Mouse (Mus musculus): ENCODE results near the gene Rcbtb2.
"Not testable (repeated sequence)": the region's sequence is repeated elsewhere in the genome, so short reads cannot be mapped to it uniquely, and the experiment has no call there.

Gene Rcbtb2

GRCm38 (mm10) chr14:73122923-73123278 is at the start of gene Rcbtb2:
Gene Rcbtb2, plus strand, starts transcription at chr14:73123037.
- DNase-seq, result no peak

DNA sequence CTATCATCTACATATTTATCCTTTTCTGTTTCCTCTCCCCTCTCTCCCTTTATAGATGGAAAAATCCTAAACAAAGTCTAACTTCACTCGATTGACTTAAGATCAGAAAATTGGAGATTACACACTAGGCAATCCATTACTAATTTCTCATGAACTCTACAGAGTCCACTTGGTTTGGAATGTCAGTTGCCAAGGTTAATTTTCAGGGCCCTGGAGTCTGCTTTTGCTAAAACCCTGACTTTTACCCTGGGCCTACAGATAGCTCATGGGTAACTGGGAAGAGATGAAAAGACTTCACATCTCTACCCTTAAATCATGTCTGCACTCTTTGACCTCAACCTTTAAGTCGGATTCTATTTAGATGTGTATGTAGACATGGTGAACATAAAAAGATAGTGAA is 39.3 kb upstream of the Rcbtb2 start:
- no peak for DNase-seq

DNA sequence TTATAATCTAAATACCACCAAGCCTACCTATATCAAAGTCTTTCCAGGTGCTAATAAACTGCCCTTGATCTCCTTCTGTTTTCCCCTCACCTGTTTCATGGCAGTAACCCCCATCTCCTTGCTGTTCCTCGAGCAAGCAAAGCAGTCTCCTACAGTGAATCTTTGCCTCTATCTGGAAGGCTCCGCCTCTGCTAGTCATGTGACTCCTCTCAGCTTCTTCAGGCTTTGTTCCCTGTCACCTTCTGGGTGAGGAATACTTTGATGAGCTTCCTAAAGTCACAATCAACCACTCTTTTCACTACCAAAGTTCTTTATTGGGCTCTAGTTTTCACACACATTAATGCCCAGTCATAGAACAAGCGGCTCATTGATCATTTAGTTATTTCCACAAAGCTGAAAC is 36.4 kb upstream of the Rcbtb2 start:
- no peak for DNase-seq

DNA sequence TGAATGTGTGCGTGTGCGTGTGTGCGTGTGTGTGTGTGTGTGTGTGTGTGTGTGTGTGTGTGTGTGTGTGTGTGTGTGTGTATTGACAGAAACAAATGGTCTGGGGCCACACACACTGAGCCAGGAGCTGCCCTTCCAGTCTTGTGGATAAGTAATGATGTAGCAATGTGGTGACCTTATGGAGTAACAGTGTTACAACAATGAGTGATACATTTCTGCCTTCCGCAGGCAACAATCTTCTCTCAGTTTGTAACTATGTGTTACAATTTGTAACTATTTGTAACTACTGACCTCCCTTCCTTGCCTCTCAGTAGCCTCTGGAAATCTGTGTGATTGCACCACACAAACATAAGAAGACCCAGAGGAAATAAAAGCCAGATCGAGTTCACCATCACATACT is 35.6 kb upstream of the Rcbtb2 start:
- DNase-seq, result no peak

DNA sequence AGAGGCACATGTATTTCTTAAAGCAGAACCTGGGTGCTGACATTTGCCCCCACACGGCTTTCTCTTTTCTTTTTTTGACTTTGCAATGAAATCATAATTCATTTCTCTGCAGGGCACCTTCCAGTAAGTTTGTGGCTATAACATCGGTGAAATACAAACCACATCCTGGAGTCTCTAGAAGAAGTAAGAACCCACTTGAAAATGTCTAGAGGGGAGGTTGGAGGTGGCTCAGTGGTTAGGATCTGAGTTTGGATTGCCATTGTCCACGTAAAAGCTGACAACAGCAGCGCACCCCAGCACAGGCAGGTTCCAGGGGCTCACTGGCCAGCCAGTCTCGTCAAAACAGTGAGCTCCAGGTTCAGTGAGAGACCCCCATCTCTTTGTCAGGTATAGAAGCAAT is 35.1 kb upstream of the Rcbtb2 start:
- DNase-seq, result no peak

GRCm38 (mm10) chr14:73088224-73088623 is 34.6 kb upstream of the Rcbtb2 start:
- DNase-seq, result no peak

DNA sequence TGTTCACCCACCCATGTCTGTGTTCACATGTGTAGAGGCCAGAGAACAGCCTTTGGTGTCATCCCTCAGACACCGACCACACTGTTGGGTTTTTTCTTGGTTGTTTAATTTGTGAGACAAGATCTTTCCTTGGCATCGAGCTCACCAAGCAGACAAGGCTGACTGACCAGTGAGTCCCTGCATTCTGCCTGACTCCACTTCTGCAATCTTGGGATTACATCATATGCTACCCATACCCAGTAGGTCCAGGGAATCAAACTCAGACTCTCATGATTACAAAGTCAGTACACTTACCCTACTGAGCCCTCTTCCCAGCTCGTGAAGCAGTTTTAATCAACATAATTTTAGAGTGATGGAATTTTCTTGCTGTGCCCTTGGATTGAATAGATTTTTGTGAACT is 30.0 kb upstream of the Rcbtb2 start:
- no peak for DNase-seq

DNA sequence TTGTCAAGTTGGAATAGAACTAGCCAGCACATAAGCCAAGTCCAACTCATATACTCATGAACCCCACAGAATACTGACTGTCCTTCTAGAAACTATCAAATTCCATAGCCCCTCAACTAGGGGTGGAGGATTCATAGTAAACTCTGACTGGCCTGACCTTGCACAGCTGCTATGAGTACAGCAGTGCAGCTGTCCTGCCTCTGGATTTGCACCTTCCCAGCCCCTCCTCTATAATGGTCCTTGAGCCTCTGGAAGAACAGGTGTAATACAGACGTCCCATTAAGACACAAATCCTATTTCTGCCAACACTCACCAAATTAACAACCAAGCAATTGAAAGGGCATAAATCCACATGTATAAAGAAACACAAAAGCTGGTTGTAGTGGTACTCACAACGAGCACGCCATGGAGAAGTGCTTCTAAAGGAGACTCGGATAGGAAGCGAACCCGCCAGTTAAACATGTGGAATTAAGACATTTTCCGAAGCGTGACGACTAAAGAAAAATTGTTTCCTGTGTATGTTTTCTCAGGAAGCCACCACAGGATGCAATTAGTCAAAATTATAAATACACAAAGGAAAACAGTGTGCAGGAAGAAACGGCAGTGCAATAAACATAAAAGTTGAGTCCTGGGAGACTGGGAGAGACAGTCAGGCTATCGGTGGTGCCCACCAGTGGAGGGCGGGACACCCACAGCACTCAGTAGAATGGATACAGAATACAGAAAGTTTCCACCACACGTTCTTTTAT is 27.9 kb upstream of the Rcbtb2 start:
- DNase-seq, result no peak

GRCm38 (mm10) chr14:73098677-73099387 is 24.0 kb upstream of the Rcbtb2 start:
- peak; percentile 28 for DNase-seq

DNA sequence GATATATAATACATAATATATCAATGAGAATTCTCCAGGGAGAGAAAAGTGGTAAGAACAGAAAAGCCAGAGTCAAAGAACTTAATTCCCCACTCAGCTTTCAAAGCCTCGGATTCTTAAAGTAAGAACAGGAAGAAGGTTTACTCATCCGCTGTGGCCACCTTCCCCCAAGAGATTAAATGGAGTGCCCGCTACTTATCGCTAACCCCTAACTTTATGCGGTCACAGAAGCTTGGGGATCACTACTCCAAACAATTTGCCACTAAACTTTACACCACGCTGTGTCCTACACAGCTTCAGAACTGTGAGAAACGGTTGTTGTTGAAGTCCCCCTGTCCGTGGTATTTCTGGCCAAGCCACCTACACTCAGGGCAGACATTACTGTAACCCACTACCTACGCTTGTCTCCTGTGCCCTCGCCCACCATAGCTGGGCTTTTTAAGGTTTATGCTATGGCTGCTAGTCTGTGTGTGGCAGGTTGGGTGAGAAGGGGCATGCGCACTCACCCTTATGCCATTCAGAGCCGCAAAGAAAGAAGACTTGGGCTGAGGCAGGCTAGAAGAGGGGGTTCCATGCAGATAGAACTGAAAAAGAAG is 20.5 kb upstream of the Rcbtb2 start:
- no peak for DNase-seq

DNA sequence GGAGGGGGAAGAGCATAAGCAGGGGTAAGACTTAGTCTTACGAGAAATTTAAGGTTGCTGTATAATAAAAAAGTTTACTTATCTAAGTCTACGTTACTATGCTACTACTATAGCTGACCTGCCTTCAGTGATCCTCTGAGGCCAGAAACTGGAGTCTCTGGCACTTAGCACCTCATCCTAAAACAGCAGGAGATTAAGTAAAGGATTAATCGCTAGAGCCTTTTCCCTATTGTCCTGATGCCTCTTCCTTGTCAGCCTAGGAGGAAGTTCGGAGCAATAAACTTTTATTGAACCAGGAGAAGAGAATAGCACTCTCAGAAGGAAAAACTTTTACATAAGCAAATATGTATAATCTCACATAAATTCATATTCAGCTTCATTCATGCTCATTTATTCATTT is 19.9 kb upstream of the Rcbtb2 start:
- not testable (repeated sequence) for DNase-seq

DNA sequence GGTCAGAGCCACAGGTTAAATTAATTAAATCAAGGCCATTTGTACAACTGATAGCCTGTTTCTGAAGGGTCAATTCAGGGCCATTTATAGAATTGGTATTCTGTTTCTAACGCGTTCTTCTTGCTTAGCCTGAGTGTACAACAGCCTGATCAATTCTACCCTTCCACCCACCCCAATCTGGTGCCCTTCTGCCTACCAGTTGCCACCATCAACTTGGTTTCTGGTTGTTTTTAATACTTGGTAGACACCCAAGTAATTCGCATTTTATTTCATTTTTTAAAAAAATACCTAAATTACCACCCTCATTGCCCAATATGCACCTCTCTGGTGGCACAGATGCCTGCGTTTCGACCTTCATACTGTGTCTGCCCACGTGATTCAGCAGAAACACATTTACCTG is 17.9 kb upstream of the Rcbtb2 start:
- no peak for DNase-seq

DNA sequence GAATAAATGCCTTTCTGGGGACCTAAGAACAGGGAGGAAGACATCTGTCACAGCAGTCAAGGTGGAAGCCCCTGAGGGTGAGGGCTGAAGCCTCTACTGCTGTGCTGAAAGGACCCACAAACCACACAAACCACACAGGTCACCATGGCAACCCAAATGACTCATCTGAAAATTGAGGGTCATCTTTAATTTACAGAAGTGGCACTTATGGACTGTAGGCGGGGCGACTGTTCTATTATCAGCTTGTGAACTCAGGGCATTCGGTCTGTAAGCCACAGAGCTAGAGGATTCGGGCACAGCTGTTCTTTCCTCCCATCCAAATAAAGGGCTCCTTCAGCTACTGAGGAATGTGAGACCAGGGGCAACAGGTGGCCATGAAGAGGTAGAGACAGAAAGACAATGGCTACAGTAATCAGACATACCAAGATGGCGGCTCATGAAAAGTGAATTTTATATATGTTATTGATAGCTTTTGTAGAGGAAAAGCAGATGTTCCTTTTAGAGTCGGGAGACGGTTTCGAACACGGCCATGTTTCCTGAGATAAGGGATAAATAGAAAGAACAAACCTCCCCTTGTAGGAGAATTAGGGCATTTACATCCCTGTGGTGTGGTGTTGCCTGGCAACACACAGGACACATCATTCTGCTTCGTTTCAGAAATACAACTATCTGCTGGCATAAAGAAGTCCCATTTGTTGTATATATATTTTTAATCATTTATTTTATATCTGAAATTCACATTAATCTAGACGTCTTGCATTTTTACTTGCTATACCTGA is 17.2 kb upstream of the Rcbtb2 start:
- no peak for DNase-seq

- DNase-seq, result peak; percentile 21
Measured at GRCm38 (mm10) chr14:73106234-73106711, 16.6 kb upstream of the Rcbtb2 start.

DNA sequence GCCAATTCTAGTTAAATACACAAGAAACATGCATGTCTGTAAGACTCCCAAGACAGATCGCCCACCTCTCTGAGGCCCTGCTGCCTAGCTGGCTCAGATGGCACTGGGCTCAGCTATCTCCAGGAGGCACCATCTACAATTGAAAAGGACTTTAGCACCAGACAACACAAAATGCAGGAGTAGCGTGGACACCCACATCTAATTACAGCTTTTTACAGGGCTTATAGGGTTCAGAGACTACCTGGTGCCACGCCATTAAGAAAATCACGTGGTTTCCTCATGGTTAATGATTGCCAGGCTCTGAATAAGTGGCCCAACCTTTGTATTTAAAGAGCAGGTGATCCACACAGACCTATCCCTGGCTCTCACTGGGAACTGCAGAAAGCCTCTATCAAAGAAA is 15.9 kb upstream of the Rcbtb2 start:
- DNase-seq, result no peak

- no peak for DNase-seq
Measured at GRCm38 (mm10) chr14:73107371-73107770, 15.5 kb upstream of the Rcbtb2 start.

GRCm38 (mm10) chr14:73107952-73108351 is 14.9 kb upstream of the Rcbtb2 start:
- no peak for DNase-seq

GRCm38 (mm10) chr14:73110682-73111081 is 12.2 kb upstream of the Rcbtb2 start:
- DNase-seq, result no peak

GRCm38 (mm10) chr14:73111091-73111490 is 11.7 kb upstream of the Rcbtb2 start:
- DNase-seq, result no peak

DNA sequence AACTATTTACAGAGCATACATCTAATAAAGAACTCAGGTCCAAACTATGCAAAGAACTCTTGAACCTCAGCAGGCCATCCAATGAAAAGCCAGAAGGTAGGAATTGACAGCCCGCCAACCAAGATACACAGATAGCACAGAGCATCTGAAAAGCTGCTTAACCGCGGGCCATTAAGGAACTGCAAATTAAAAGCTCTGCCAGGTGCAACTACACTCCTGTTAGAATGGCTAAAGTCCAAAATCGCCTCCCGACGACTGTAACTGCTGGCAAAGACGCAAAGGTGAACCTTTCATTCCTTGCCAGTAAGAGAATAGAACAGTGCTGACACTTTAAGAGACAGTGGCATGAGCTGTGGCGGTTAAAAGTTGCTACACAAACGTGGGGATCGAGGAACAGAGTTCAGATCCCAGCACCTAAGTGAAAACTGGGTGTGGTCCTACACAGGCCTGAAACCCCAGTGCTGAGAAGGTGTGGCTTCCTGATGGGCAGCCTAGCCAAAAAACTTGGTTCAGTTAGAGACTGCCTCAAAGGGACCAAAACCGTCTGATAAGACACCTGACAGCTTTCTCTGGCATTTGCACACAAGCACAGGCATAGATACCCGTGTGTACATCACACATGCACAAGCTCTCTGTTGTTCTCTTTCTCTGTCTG is 10.5 kb upstream of the Rcbtb2 start:
- DNase-seq, result no peak

DNA sequence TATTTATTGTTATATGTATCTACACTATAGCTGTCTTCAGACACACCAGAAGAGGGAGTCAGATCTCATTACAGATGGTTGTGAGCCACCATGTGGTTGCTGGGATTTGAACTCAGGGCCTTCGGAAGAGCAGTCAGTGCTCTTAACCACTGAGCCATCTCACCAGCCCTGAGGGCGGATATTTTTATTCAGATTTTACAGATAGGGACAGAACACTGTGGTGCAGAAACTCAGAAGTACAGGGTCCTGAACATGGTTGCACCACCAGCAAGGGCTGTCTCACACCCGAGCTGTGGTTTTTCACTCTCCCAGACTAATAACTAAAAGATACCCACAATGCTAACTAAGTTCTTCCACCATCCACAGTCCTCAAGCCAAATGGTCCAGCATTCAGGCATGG is 7.9 kb upstream of the Rcbtb2 start:
- not testable (repeated sequence) for DNase-seq

DNA sequence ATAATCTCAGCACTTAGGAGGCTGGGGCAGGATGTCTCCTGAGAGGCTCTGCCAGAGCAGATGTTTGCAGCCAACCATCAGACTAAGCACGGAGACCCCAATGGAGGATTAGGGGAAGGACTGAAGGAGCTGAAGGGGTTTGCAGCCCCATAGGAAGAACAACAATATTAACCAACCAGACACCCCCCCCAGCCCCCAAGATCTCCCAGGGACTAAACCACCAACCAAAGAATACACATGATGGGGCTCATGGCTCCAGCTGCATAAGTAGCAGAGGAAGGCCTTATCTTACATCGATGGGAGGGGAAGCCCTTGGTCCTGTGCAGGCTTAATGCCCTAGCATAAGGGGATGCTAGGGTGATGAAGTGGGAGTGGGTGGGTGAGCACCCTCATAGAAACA is 6.5 kb upstream of the Rcbtb2 start:
- no peak for DNase-seq

GRCm38 (mm10) chr14:73116938-73117337 is 5.9 kb upstream of the Rcbtb2 start:
- DNase-seq, result peak; percentile 64
